Mouse (Mus musculus) midbrain, embryonic 14.5 days (tissue): Measurements from ENCODE around the gene Dexi. TPM values are rescaled to one million over a fixed set of nuclear protein-coding genes. Genes with fewer than 3 reads are reported as not detected.

Experiments used
- ATAC-seq: fragments of 200-750 bp; cut with Nextera tagmentation; 2 replicates; pipeline ENCODE4 v1.8.0; 2017; ENCODE audit warnings: moderate number of reproducible peaks, moderate library complexity; ENCODE audit not compliant: low FRiP score, low TSS enrichment
- DNase-seq: peaks from one replicate; pipeline ENCODE4 v3.0.0-alpha.2; 2015
- H3K27ac ChIP-seq: fragments of 300-500 bp; sonication (generic); replicated peaks from 2 replicates; pipeline ENCODE4 v1.5.1; 2014; ENCODE audit warnings: mild to moderate bottlenecking, low read depth, low read length, moderate library complexity
- H3K27me3 ChIP-seq: fragments of 300-500 bp; sonication (generic); 2 replicates; pipeline ENCODE4 v1.6.1; 2014; ENCODE audit warnings: low read length, control low read depth, mixed read lengths; ENCODE audit not compliant: control insufficient read depth, insufficient read depth
- H3K36me3 ChIP-seq: fragments of 300-500 bp; sonication (generic); 2 replicates; pipeline ENCODE4 v1.6.1; 2014; ENCODE audit warnings: low read length, control low read depth; ENCODE audit not compliant: control insufficient read depth, insufficient read depth
- H3K4me1 ChIP-seq: fragments of 300-500 bp; sonication (generic); 2 replicates; pipeline ENCODE4 v1.6.1; 2014; ENCODE audit warnings: mild to moderate bottlenecking, antibody characterized with exemption, low read length, control low read depth; ENCODE audit not compliant: control insufficient read depth, insufficient read depth
- H3K4me2 ChIP-seq: fragments of 300-500 bp; sonication (generic); 2 replicates; pipeline ENCODE4 v1.6.1; 2014; ENCODE audit warnings: mild to moderate bottlenecking, low read length, moderate library complexity
- H3K4me3 ChIP-seq: fragments of 300-500 bp; sonication (generic); replicated peaks from 2 replicates; pipeline ENCODE4 v1.5.1; 2014; ENCODE audit warnings: low read depth, low read length
- H3K9ac ChIP-seq: fragments of 300-500 bp; sonication (generic); replicated peaks from 2 replicates; pipeline ENCODE4 v1.6.1; 2014; ENCODE audit warnings: mild to moderate bottlenecking, low read length, moderate library complexity
- H3K9me3 ChIP-seq: fragments of 300-500 bp; sonication (generic); 2 replicates; pipeline ENCODE4 v1.6.1; 2016; ENCODE audit warnings: low read length, control low read depth, mixed read lengths; ENCODE audit not compliant: control insufficient read depth
- WGBS: fragments of 180-500 bp; shearing (Covaris S2); extraction: QIAGEN DNeasy Blood & Tissue Kit; methylation state at CpG from one replicate; pipeline ENCODE4 v1.1.7; 2014; 5-methylcytosine and 5-hydroxymethylcytosine counted together
- polyA plus RNA-seq: library from polyadenylated mRNA; unstranded; fragments of >200 nt; fragmentation: Nextera tagmentation; extraction: Ambion mirVana; gene quantifications from 2 replicates; pipeline ENCODE4 v1.2.1, GENCODE M21; 2014

Dexi gene
- polyA plus RNA-seq, 1 experiment from 2014 or later = 21.8 TPM

DNA sequence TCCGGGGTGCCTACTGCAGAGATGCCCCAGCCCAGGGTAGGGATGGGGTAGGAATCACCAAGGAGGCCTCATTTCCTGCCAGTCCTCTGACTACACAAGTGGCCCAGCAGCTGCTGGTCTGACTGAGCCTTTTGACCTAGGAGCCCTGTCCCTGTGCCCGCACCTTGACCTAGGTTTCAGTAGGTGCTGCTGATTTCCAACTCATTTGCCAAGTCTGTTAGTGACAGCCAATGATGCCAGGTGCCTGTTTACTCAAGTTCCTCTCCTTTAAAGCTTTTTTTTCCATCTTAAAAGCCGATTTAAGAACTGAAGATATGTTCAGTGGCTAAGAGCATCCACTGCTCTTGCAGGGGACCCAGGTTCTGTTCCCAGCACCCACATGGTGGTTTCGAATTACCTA, 9.1 kb downstream of the Dexi start:
- Histone ChIP-seq H3K4me3 (no peak overlapping the region), H3K36me3 (peaks cover 21% of the 10 kb centered on the region), H3K9ac (no peak overlapping the region), H3K4me1 (0 out of 2 replicates have a peak, but pooled peaks cover 6% of the 10 kb centered on the region), H3K4me2 (no peak overlapping the region), H3K27me3 (no peaks in the 10 kb centered on the region), H3K27ac (no peak overlapping the region), H3K9me3 (no peaks in the 10 kb centered on the region)
- WGBS = 92% methylated on average over 4 of the region's 4 CpGs
- DNase-seq = no peak
- ATAC-seq = no peak

DNA sequence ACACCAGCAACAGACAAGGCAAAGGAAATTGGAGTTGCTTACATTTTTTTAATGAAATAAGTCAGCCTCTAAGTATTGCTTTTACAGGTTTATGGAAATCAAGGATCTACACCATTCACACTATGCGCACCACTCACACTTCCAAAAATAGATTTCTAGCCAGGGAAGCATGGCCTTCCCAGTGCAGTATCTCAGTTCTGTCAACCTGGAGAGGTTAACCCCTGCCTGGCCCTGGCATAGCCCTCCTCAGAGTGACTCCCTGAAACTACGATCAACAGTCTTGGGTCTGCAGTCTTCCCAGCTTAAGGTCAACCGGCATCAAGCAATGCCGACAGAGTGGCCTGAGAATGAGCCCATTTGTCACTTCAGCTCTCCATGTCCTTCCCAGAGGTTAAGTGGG, 12.7 kb downstream of the Dexi start:
- WGBS = 93% methylated on average over 4 of the region's 4 CpGs
- no peak overlapping the region for H3K9ac ChIP-seq
- no peak for ATAC-seq

DNA sequence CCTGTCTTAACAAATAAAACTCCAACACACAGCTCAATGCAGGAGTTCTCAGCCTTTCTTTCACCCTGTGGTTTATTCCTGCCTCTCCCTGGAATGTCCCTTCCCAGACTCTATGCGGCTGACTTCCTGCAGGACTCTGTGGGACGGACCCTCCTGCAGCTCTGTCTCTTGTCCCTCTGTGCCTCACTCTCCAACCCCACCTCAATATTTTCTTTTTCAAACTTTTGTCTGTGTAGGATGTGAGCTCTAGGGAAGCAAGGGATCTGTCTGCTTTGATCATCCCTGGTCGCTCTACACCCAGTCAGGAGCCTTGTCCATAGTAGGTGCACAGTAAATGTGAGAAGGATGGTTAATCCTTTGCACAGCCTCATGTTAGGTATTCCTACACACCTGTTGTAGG, 14.5 kb downstream of the Dexi start:
- Histone ChIP-seq H3K36me3 (peaks cover 13% of the 10 kb centered on the region), H3K9ac (no peak overlapping the region), H3K4me2 (no peak overlapping the region), H3K4me3 (no peak overlapping the region), H3K4me1 (no peaks in the 10 kb centered on the region), H3K27me3 (no peaks in the 10 kb centered on the region), H3K27ac (no peak overlapping the region), H3K9me3 (no peaks in the 10 kb centered on the region)
- ATAC-seq (no peak), DNase-seq (no peak)
- 84% methylated on average over 3 of the region's 3 CpGs for whole genome bisulfite sequencing

More for the DNA sequence above, 12.7 kb downstream of the Dexi start:
- Histone ChIP-seq H3K4me1 (no peaks in the 10 kb centered on the region), H3K27me3 (no peaks in the 10 kb centered on the region), H3K9me3 (no peaks in the 10 kb centered on the region), H3K4me3 (no peak overlapping the region), H3K27ac (no peak overlapping the region), H3K4me2 (no peak overlapping the region), H3K36me3 (peaks cover 13% of the 10 kb centered on the region)
- no peak for DNase-seq

DNA sequence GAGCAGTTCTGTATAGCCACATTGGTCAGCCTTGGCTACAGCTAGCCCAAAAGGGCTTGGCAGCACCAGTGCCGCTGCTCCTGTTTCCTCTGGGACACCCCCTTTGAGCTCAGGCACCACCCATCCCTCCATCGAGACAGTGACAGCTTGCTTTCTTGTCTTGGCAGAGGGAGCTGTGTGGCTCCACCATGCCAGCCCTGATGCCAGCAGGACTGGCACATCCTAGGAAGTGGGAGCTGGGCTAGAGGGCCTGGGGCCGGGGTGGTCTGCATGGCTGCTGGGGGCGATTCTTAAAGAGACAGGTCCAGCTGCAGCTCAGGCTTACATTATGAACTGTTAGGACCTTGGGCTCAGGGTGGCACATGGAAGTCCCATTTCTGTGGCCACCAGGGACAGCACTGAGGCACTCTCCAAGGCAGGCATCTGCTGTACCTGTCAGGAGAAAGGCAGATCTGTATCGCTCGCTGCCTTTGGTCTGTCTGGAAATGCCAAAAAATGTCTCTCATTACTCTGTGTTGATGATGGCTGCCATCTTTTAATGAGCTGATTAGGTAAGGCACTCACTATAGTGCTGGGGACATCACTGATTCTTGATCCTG, 15.7 kb downstream of the Dexi start:
- H3K4me1 ChIP-seq = no peaks in the 10 kb centered on the region
- 83% methylated on average over 6 of the region's 6 CpGs for WGBS
- H3K9ac ChIP-seq = no peak overlapping the region
- H3K36me3 ChIP-seq = peaks cover 10% of the 10 kb centered on the region
- DNase-seq (no peak), ATAC-seq (no peak)
- H3K4me2 ChIP-seq = no peak overlapping the region
- H3K9me3 ChIP-seq = no peaks in the 10 kb centered on the region
- no peak overlapping the region for H3K4me3 ChIP-seq
- no peaks in the 10 kb centered on the region for H3K27me3 ChIP-seq
- H3K27ac ChIP-seq = no peak overlapping the region

DNA sequence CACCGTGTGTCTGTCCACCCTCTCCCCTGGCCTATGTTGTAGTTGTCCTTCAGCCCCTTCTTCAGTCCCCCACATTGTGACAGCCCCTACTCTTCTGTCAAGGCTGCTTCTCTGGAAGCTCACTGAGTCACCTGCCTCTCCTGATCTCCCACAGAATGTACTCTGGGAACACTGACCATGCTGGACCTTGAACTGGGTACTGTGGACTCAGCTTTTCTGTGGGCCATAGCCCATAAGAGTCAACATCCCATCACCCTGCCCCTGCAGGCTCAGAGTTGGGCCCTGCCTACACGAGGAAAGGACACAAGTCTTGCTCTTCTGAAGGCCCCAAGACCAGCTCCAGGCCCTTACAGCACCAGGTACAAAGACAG, 17.3 kb downstream of the Dexi start:
- WGBS = 75% methylated on average over 2 of the region's 2 CpGs

DNA sequence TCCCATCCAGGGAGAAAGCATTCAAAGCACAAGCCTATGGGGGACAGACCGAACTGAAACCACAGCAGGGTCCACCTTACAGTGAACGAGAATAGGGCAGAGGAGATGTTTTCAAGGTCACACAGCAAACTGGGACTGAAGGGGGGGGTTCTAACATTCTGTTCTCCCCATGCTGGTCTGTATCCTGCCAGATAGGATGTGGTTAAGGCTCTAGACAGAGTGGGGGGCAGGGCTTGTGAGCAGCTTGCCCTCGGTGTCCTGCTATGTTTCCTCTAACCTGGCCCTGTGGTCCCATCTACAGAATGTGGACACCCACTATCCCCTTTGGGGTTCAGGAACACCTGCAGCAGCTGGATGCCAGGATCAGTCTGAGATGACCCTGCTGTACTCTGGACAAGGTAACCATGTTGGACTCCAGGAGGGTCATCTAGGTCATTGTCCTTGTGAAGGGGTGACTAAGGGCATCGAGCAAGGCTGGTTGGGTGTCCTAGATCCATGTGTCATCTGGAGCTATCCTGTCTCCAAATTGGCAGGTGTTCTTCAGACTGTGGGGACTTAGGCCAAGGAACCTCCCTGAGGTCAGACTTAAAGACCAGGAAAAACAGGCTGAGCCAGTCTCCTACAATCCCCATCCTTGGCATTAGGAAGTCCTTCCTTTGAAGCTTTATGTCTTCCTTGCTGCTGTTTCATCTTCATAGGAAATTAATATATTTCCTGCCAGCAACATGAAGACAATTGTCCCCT, 17.8 kb downstream of the Dexi start:
- no peak overlapping the region for H3K4me2 ChIP-seq
- H3K36me3 ChIP-seq = 0 out of 2 replicates have a peak, but pooled peaks cover 5% of the 10 kb centered on the region
- no peaks in the 10 kb centered on the region for H3K27me3 ChIP-seq
- no peaks in the 10 kb centered on the region for H3K9me3 ChIP-seq
- ATAC-seq (no peak), DNase-seq (no peak)
- no peak overlapping the region for H3K4me3 ChIP-seq
- H3K9ac ChIP-seq = no peak overlapping the region
- H3K4me1 ChIP-seq = no peaks in the 10 kb centered on the region
- WGBS = 90% methylated on average over 4 of the region's 4 CpGs
- no peak overlapping the region for H3K27ac ChIP-seq

More for the DNA sequence above, 17.3 kb downstream of the Dexi start:
- Histone ChIP-seq H3K9me3 (no peaks in the 10 kb centered on the region), H3K4me3 (no peak overlapping the region), H3K27ac (no peak overlapping the region), H3K9ac (no peak overlapping the region), H3K4me2 (no peak overlapping the region), H3K4me1 (no peaks in the 10 kb centered on the region), H3K36me3 (peaks cover 10% of the 10 kb centered on the region), H3K27me3 (no peaks in the 10 kb centered on the region)
- no peak for DNase-seq
- ATAC-seq = no peak

DNA sequence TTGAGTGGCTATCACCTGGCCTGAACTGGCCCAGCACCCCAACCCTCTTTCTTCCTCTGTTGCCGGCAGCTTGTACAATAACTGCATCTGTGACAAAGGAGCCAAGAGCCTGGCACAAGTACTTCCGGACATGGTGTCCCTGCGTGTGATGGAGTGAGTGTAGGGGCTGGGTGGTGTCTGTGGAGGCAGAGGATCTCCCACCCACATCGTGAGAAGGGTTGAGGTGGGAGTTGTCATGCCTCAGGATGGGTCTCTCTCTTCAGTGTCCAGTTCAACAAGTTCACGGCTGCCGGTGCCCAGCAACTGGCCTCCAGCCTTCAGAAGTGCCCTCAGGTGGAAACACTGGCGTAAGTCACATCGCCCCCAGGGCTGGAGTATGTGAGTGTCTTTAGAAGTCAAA, 19.2 kb downstream of the Dexi start:
- ATAC-seq = no peak
- WGBS = 90% methylated on average over 8 of the region's 8 CpGs

DNA sequence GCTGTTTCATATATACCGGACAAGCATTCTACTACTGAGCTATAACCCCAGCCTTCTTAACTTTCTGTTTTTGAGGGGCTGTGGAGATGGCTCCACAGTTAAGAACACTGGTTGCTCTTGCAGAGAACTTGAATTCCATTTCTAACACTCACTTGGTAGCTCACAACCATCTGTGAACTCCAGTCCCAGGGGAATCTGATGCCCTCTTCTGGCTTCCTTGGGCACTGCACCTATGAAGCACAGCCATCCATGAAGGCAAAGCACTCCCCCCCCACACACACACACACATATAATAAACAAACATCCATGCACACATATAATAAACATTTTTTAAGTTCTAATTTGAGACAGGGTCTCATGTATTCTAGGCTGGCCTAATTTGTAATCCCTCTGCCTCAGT, 20.0 kb downstream of the Dexi start:
- Histone ChIP-seq H3K4me2 (no peak overlapping the region), H3K27me3 (no peaks in the 10 kb centered on the region), H3K27ac (no peak overlapping the region), H3K36me3 (no peaks in the 10 kb centered on the region), H3K4me1 (no peaks in the 10 kb centered on the region), H3K4me3 (no peak overlapping the region), H3K9me3 (no peaks in the 10 kb centered on the region), H3K9ac (no peak overlapping the region)
- no peak for ATAC-seq
- WGBS = 96% methylated on average over 1 of the region's 1 CpGs
- DNase-seq = peak; percentile 72

More for the DNA sequence above, 19.2 kb downstream of the Dexi start:
- Histone ChIP-seq H3K9ac (no peak overlapping the region), H3K4me2 (no peak overlapping the region), H3K4me1 (no peaks in the 10 kb centered on the region), H3K27me3 (no peaks in the 10 kb centered on the region), H3K9me3 (no peaks in the 10 kb centered on the region), H3K4me3 (no peak overlapping the region), H3K36me3 (no peaks in the 10 kb centered on the region), H3K27ac (no peak overlapping the region)
- DNase-seq = no peak
